Mouse (Mus musculus): ENCODE data around the gene Pitpna. TPM values are rescaled to one million over a fixed set of nuclear protein-coding genes. Genes with fewer than 3 reads are reported as not detected.
A peak's percentile ranks its signal among the peaks of the same experiment; 100 is the strongest.

The Pitpna gene
- polyA plus RNA-seq, 1 experiment from 2014 or later = 70.4 TPM

GRCm38 (mm10) chr11:75653781-75654470, 66.0 kb downstream of the Pitpna start:
- H3K9me3 ChIP-seq (ENCODE audit: low read length) = no peaks in the 10 kb centered on the region
- peak overlapping the region; percentile 98 for H3K27ac ChIP-seq (ENCODE audit: low read length)
- peak; percentile 59 for ATAC-seq (ENCODE audit: low FRiP score, low TSS enrichment)
- H3K27me3 ChIP-seq (ENCODE audit: insufficient read depth, low read length) = no peaks in the 10 kb centered on the region
- peaks cover 4% of the 10 kb centered on the region; the same call in 1 of the 2 replicates for H3K36me3 ChIP-seq (ENCODE audit: insufficient read depth, low read length)
- peak overlapping the region; percentile 74 for H3K4me3 ChIP-seq (ENCODE audit: low read length)
- peak overlapping the region; percentile 92 for H3K4me2 ChIP-seq (replicated peaks; ENCODE audit: low read depth, low read length)
- WGBS = under 1% methylated on average over 39 of the region's 45 CpGs
- peak overlapping the region; percentile 69 for H3K9ac ChIP-seq (replicated peaks; ENCODE audit: low read length)
- peaks cover 65% of the 10 kb centered on the region for H3K4me1 ChIP-seq (ENCODE audit: insufficient read depth, low read length)

- ATAC-seq (ENCODE audit: low FRiP score, low TSS enrichment) = no peak
- H3K4me1 ChIP-seq (ENCODE audit: insufficient read depth, low read length) = peaks cover 61% of the 10 kb centered on the region
- peak overlapping the region; percentile 98 for H3K27ac ChIP-seq (ENCODE audit: low read length)
These were observed 66.8 kb downstream of the Pitpna start for GRCm38 (mm10) chr11:75654471-75655390.

GRCm38 (mm10) chr11:75655621-75656545, 68.0 kb downstream of the Pitpna start:
- Histone ChIP-seq H3K4me3 (ENCODE audit: low read length) (peak overlapping the region; percentile 74), H3K4me1 (ENCODE audit: insufficient read depth, low read length) (peaks cover 52% of the 10 kb centered on the region), H3K4me2 (replicated peaks; ENCODE audit: low read depth, low read length) (peak overlapping the region; percentile 92), H3K9me3 (ENCODE audit: low read length) (no peaks in the 10 kb centered on the region), H3K27me3 (ENCODE audit: insufficient read depth, low read length) (no peaks in the 10 kb centered on the region), H3K36me3 (ENCODE audit: insufficient read depth, low read length) (peaks cover 21% of the 10 kb centered on the region), H3K9ac (replicated peaks; ENCODE audit: low read length) (peak overlapping the region; percentile 88), H3K27ac (ENCODE audit: low read length) (peak overlapping the region; percentile 98)
- WGBS = 1% methylated on average over 72 of the region's 78 CpGs
- ATAC-seq (ENCODE audit: low FRiP score, low TSS enrichment) = peak; percentile 25; the same call in 1 of the 2 replicates

More at GRCm38 (mm10) chr11:75654471-75655390, 66.8 kb downstream of the Pitpna start:
- Histone ChIP-seq H3K4me2 (replicated peaks; ENCODE audit: low read depth, low read length) (peak overlapping the region; percentile 92), H3K36me3 (ENCODE audit: insufficient read depth, low read length) (peaks cover 10% of the 10 kb centered on the region; the same call in 1 of the 2 replicates), H3K27me3 (ENCODE audit: insufficient read depth, low read length) (no peaks in the 10 kb centered on the region), H3K9ac (replicated peaks; ENCODE audit: low read length) (peak overlapping the region; percentile 69), H3K4me3 (ENCODE audit: low read length) (peak overlapping the region; percentile 74), H3K9me3 (ENCODE audit: low read length) (no peaks in the 10 kb centered on the region)
- WGBS = 47% methylated on average over 25 of the region's 25 CpGs

- no peak for ATAC-seq (ENCODE audit: low FRiP score, low TSS enrichment)
- 56% methylated on average over 18 of the region's 20 CpGs for WGBS
- H3K4me3 ChIP-seq (ENCODE audit: low read length) = peak overlapping the region; percentile 74
- H3K27me3 ChIP-seq (ENCODE audit: insufficient read depth, low read length) = no peaks in the 10 kb centered on the region
- peak overlapping the region; percentile 88 for H3K9ac ChIP-seq (replicated peaks; ENCODE audit: low read length)
- peaks cover 31% of the 10 kb centered on the region for H3K36me3 ChIP-seq (ENCODE audit: insufficient read depth, low read length)
- H3K4me2 ChIP-seq (replicated peaks; ENCODE audit: low read depth, low read length) = peak overlapping the region; percentile 92
- H3K4me1 ChIP-seq (ENCODE audit: insufficient read depth, low read length) = peaks cover 48% of the 10 kb centered on the region
- H3K9me3 ChIP-seq (ENCODE audit: low read length) = no peaks in the 10 kb centered on the region
- H3K27ac ChIP-seq (ENCODE audit: low read length) = 0 out of 2 replicates have a peak overlapping the region, but pooled peaks have one; percentile 9
These were observed 69.0 kb downstream of the Pitpna start for GRCm38 (mm10) chr11:75656621-75657590.

GRCm38 (mm10) chr11:75657841-75658240, 69.9 kb downstream of the Pitpna start:
- no peak overlapping the region for H3K27ac ChIP-seq (ENCODE audit: low read length)
- H3K4me2 ChIP-seq (replicated peaks; ENCODE audit: low read depth, low read length) = no peak overlapping the region
- peaks cover 39% of the 10 kb centered on the region for H3K4me1 ChIP-seq (ENCODE audit: insufficient read depth, low read length)
- H3K27me3 ChIP-seq (ENCODE audit: insufficient read depth, low read length) = no peaks in the 10 kb centered on the region
- peaks cover 40% of the 10 kb centered on the region for H3K36me3 ChIP-seq (ENCODE audit: insufficient read depth, low read length)
- ATAC-seq (ENCODE audit: low FRiP score, low TSS enrichment) = no peak
- H3K4me3 ChIP-seq (ENCODE audit: low read length) = no peak overlapping the region
- no peak overlapping the region for H3K9ac ChIP-seq (replicated peaks; ENCODE audit: low read length)
- no peaks in the 10 kb centered on the region for H3K9me3 ChIP-seq (ENCODE audit: low read length)

GRCm38 (mm10) chr11:75658311-75658710, 70.4 kb downstream of the Pitpna start:
- Histone ChIP-seq H3K4me3 (ENCODE audit: low read length) (no peak overlapping the region), H3K27me3 (ENCODE audit: insufficient read depth, low read length) (no peaks in the 10 kb centered on the region), H3K9me3 (ENCODE audit: low read length) (no peaks in the 10 kb centered on the region), H3K36me3 (ENCODE audit: insufficient read depth, low read length) (peaks cover 43% of the 10 kb centered on the region), H3K4me1 (ENCODE audit: insufficient read depth, low read length) (peaks cover 34% of the 10 kb centered on the region), H3K27ac (ENCODE audit: low read length) (no peak overlapping the region), H3K9ac (replicated peaks; ENCODE audit: low read length) (no peak overlapping the region), H3K4me2 (replicated peaks; ENCODE audit: low read depth, low read length) (no peak overlapping the region)
- ATAC-seq (ENCODE audit: low FRiP score, low TSS enrichment) = no peak
- WGBS = 92% methylated on average over 13 of the region's 13 CpGs

GRCm38 (mm10) chr11:75658996-75659750, 71.3 kb downstream of the Pitpna start:
- ATAC-seq (ENCODE audit: low FRiP score, low TSS enrichment) = no peak
- Histone ChIP-seq H3K9ac (replicated peaks; ENCODE audit: low read length) (no peak overlapping the region), H3K27me3 (ENCODE audit: insufficient read depth, low read length) (no peaks in the 10 kb centered on the region), H3K4me2 (replicated peaks; ENCODE audit: low read depth, low read length) (no peak overlapping the region), H3K4me1 (ENCODE audit: insufficient read depth, low read length) (peaks cover 29% of the 10 kb centered on the region), H3K27ac (ENCODE audit: low read length) (no peak overlapping the region), H3K36me3 (ENCODE audit: insufficient read depth, low read length) (peaks cover 44% of the 10 kb centered on the region), H3K4me3 (ENCODE audit: low read length) (no peak overlapping the region), H3K9me3 (ENCODE audit: low read length) (no peaks in the 10 kb centered on the region)
- WGBS = 79% methylated on average over 14 of the region's 14 CpGs

GRCm38 (mm10) chr11:75660081-75660590, 72.2 kb downstream of the Pitpna start:
- ATAC-seq (ENCODE audit: low FRiP score, low TSS enrichment) = no peak
- Histone ChIP-seq H3K9me3 (ENCODE audit: low read length) (no peaks in the 10 kb centered on the region), H3K4me1 (ENCODE audit: insufficient read depth, low read length) (peaks cover 20% of the 10 kb centered on the region), H3K4me3 (ENCODE audit: low read length) (no peak overlapping the region), H3K9ac (replicated peaks; ENCODE audit: low read length) (no peak overlapping the region), H3K36me3 (ENCODE audit: insufficient read depth, low read length) (peaks cover 50% of the 10 kb centered on the region), H3K27me3 (ENCODE audit: insufficient read depth, low read length) (no peaks in the 10 kb centered on the region), H3K27ac (ENCODE audit: low read length) (no peak overlapping the region), H3K4me2 (replicated peaks; ENCODE audit: low read depth, low read length) (no peak overlapping the region)
- WGBS = 92% methylated on average over 12 of the region's 12 CpGs
